Mouse (Mus musculus) forebrain, embryonic 15.5 days (tissue): Measurements from ENCODE around the gene Paqr6. TPM values are rescaled to one million over a fixed set of nuclear protein-coding genes. Genes with fewer than 3 reads are reported as not detected.

ENCODE experiments used
- ATAC-seq: fragments of 200-750 bp; cut with Nextera tagmentation; replicated peaks from 2 replicates; pipeline ENCODE4 v1.8.0; 2017; ENCODE audit warnings: mild to moderate bottlenecking, moderate TSS enrichment, moderate library complexity
- H3K27ac ChIP-seq: fragments of 300-500 bp; sonication (generic); replicated peaks from 2 replicates; pipeline ENCODE4 v1.5.1; 2015; ENCODE audit warnings: mild to moderate bottlenecking, inconsistent platforms
- H3K27me3 ChIP-seq: fragments of 300-500 bp; sonication (generic); 2 replicates; pipeline ENCODE4 v1.6.1; 2015; ENCODE audit warnings: inconsistent platforms
- H3K36me3 ChIP-seq: fragments of 300-500 bp; sonication (generic); 2 replicates; pipeline ENCODE4 v1.6.1; 2015; ENCODE audit warnings: mild to moderate bottlenecking, inconsistent platforms
- H3K4me1 ChIP-seq: fragments of 300-500 bp; sonication (generic); 2 replicates; pipeline ENCODE4 v1.6.1; 2015; ENCODE audit warnings: inconsistent platforms
- H3K4me2 ChIP-seq: fragments of 300-500 bp; sonication (generic); replicated peaks from 2 replicates; pipeline ENCODE4 v1.6.1; 2015; ENCODE audit warnings: mild to moderate bottlenecking, inconsistent platforms
- H3K4me3 ChIP-seq: fragments of 300-500 bp; sonication (generic); 2 replicates; pipeline ENCODE4 v1.5.1; 2015; ENCODE audit warnings: mild to moderate bottlenecking, inconsistent platforms
- H3K9ac ChIP-seq: fragments of 300-500 bp; sonication (generic); replicated peaks from 2 replicates; pipeline ENCODE4 v1.6.1; 2015; ENCODE audit warnings: mild to moderate bottlenecking, inconsistent platforms
- H3K9me3 ChIP-seq: fragments of 300-500 bp; sonication (generic); 2 replicates; pipeline ENCODE4 v1.6.1; 2016; ENCODE audit warnings: inconsistent platforms
- WGBS: fragments of 180-500 bp; shearing (Covaris S2); methylation state at CpG from one replicate; pipeline ENCODE4 v1.1.7; 2015; ENCODE audit warnings: mixed read lengths; 5-methylcytosine and 5-hydroxymethylcytosine counted together
- polyA plus RNA-seq: library from polyadenylated mRNA; unstranded; fragments of >200 nt; fragmentation: Nextera tagmentation; extraction: Ambion mirVana; gene quantifications from 2 replicates; pipeline ENCODE4 v1.2.1, GENCODE M21; 2015

The Paqr6 gene
- 0.94 and 1.0 TPM in 2 replicates for polyA plus RNA-seq

- 0 out of 2 replicates have a peak within 1 kb of the TSS, but pooled peaks have one; percentile 12 for H3K4me2 ChIP-seq
- WGBS, result 2% methylated on average over 16 of the region's 16 CpGs
Observed at GRCm38 (mm10) chr3:88364337-88364736, at the start of gene Paqr6. Gene Paqr6, plus strand, starts transcription at chr3:88364584.

GRCm38 (mm10) chr3:88324951-88325405 is 39.4 kb upstream of the Paqr6 start, which contains the start of gene Glmp:
Gene Glmp, plus strand, starts transcription at chr3:88325023.
- Histone ChIP-seq H3K27me3 (no peaks in the 10 kb centered on the region), H3K36me3 (peaks cover 46% of the 10 kb centered on the region), H3K4me1 (peaks cover 14% of the 10 kb centered on the region), H3K9me3 (no peaks in the 10 kb centered on the region), H3K4me3 (peak within 1 kb of the TSS; percentile 52), H3K4me2 (peak within 1 kb of the TSS; percentile 70), H3K9ac (peak within 1 kb of the TSS; percentile 68), H3K27ac (no peak within 1 kb of the TSS)
- ATAC-seq, result peak; percentile 76
- WGBS, result 2% methylated on average over 10 of the region's 10 CpGs

More at GRCm38 (mm10) chr3:88364337-88364736, at the start of gene Paqr6:
- H3K27me3 ChIP-seq, result peaks cover 9% of the 10 kb centered on the region; the same call in 1 of the 2 replicates
- H3K9ac ChIP-seq, result no peak within 1 kb of the TSS
- H3K4me3 ChIP-seq, result no peak within 1 kb of the TSS
- H3K4me1 ChIP-seq, result no peaks in the 10 kb centered on the region
- no peak within 1 kb of the TSS for H3K27ac ChIP-seq
- no peak for ATAC-seq
- no peaks in the 10 kb centered on the region for H3K9me3 ChIP-seq
- H3K36me3 ChIP-seq, result peaks cover 30% of the 10 kb centered on the region

GRCm38 (mm10) chr3:88328956-88329355 is 35.4 kb upstream of the Paqr6 start:
- no peaks in the 10 kb centered on the region for H3K27me3 ChIP-seq
- no peaks in the 10 kb centered on the region for H3K9me3 ChIP-seq
- 81% methylated on average over 5 of the region's 5 CpGs for WGBS
- H3K36me3 ChIP-seq, result peaks cover 6% of the 10 kb centered on the region; the same call in 1 of the 2 replicates
- no peak for ATAC-seq
- no peak overlapping the region for H3K4me3 ChIP-seq
- peaks cover 14% of the 10 kb centered on the region for H3K4me1 ChIP-seq
- H3K4me2 ChIP-seq, result no peak overlapping the region
- H3K27ac ChIP-seq, result no peak overlapping the region
- H3K9ac ChIP-seq, result no peak overlapping the region

GRCm38 (mm10) chr3:88331282-88331681 is 33.1 kb upstream of the Paqr6 start:
- Histone ChIP-seq H3K9me3 (no peaks in the 10 kb centered on the region), H3K9ac (no peak overlapping the region), H3K27me3 (no peaks in the 10 kb centered on the region), H3K4me1 (peaks cover 8% of the 10 kb centered on the region), H3K27ac (no peak overlapping the region), H3K4me2 (no peak overlapping the region), H3K36me3 (peaks cover 6% of the 10 kb centered on the region; the same call in 1 of the 2 replicates), H3K4me3 (no peak overlapping the region)
- ATAC-seq, result no peak
- WGBS, result 16% methylated on average over 2 of the region's 2 CpGs

GRCm38 (mm10) chr3:88334029-88334658 is 30.2 kb upstream of the Paqr6 start:
- peaks cover 20% of the 10 kb centered on the region for H3K4me1 ChIP-seq
- WGBS, result 63% methylated on average over 12 of the region's 12 CpGs
- H3K9ac ChIP-seq, result no peak overlapping the region
- no peak overlapping the region for H3K4me3 ChIP-seq
- H3K27ac ChIP-seq, result no peak overlapping the region
- H3K27me3 ChIP-seq, result no peaks in the 10 kb centered on the region
- ATAC-seq, result no peak
- no peaks in the 10 kb centered on the region for H3K36me3 ChIP-seq
- no peak overlapping the region for H3K4me2 ChIP-seq
- H3K9me3 ChIP-seq, result no peaks in the 10 kb centered on the region

- peak overlapping the region; percentile 66 for H3K9ac ChIP-seq
- WGBS, result 38% methylated on average over 3 of the region's 3 CpGs
- peaks cover 20% of the 10 kb centered on the region for H3K4me1 ChIP-seq
- H3K4me3 ChIP-seq, result peak overlapping the region; percentile 71
- H3K4me2 ChIP-seq, result peak overlapping the region; percentile 72
- H3K27me3 ChIP-seq, result no peaks in the 10 kb centered on the region
- H3K27ac ChIP-seq, result no peak overlapping the region
- ATAC-seq, result no peak
- no peaks in the 10 kb centered on the region for H3K36me3 ChIP-seq
- no peaks in the 10 kb centered on the region for H3K9me3 ChIP-seq
Observed at GRCm38 (mm10) chr3:88334902-88335435, 29.4 kb upstream of the Paqr6 start.

- Histone ChIP-seq H3K4me1 (peaks cover 20% of the 10 kb centered on the region), H3K27ac (peak overlapping the region; percentile 95), H3K4me3 (peak overlapping the region; percentile 71), H3K4me2 (peak overlapping the region; percentile 72), H3K27me3 (no peaks in the 10 kb centered on the region), H3K9ac (peak overlapping the region; percentile 66), H3K36me3 (0 out of 2 replicates have a peak, but pooled peaks cover under 1% of the 10 kb centered on the region), H3K9me3 (no peaks in the 10 kb centered on the region)
- WGBS, result under 1% methylated on average over 27 of the region's 27 CpGs
- ATAC-seq, result peak; percentile 57
Observed at GRCm38 (mm10) chr3:88335436-88336053, 28.8 kb upstream of the Paqr6 start.

- Histone ChIP-seq H3K27ac (peak within 1 kb of the TSS; percentile 95), H3K4me3 (peak within 1 kb of the TSS; percentile 71), H3K4me2 (peak within 1 kb of the TSS; percentile 72), H3K9me3 (no peaks in the 10 kb centered on the region), H3K27me3 (no peaks in the 10 kb centered on the region), H3K36me3 (0 out of 2 replicates have a peak, but pooled peaks cover 4% of the 10 kb centered on the region), H3K4me1 (peaks cover 20% of the 10 kb centered on the region), H3K9ac (peak within 1 kb of the TSS; percentile 91)
- 2% methylated on average over 60 of the region's 66 CpGs for WGBS
- ATAC-seq, result peak; percentile 97
Observed at GRCm38 (mm10) chr3:88336058-88337013, 28.0 kb upstream of the Paqr6 start, which contains the start of the genes Tmem79 and Smg5. Gene Tmem79, minus strand, starts transcription at chr3:88336148. Gene Smg5, plus strand, starts transcription at chr3:88336260.

- no peak for ATAC-seq
- Histone ChIP-seq H3K27ac (no peak overlapping the region), H3K27me3 (no peaks in the 10 kb centered on the region), H3K4me2 (peak overlapping the region; percentile 69; the same call in 1 of the 2 replicates), H3K9ac (no peak overlapping the region), H3K9me3 (no peaks in the 10 kb centered on the region), H3K36me3 (peaks cover 12% of the 10 kb centered on the region), H3K4me3 (peak overlapping the region; percentile 71; the same call in 1 of the 2 replicates), H3K4me1 (peaks cover 20% of the 10 kb centered on the region)
- 91% methylated on average over 11 of the region's 11 CpGs for WGBS
Observed at GRCm38 (mm10) chr3:88337367-88338020, 26.9 kb upstream of the Paqr6 start.

GRCm38 (mm10) chr3:88338316-88338715 is 26.1 kb upstream of the Paqr6 start:
- Histone ChIP-seq H3K9me3 (no peaks in the 10 kb centered on the region), H3K9ac (no peak overlapping the region), H3K4me3 (no peak overlapping the region), H3K27ac (no peak overlapping the region), H3K36me3 (peaks cover 21% of the 10 kb centered on the region), H3K4me2 (no peak overlapping the region), H3K4me1 (peaks cover 20% of the 10 kb centered on the region), H3K27me3 (no peaks in the 10 kb centered on the region)
- 95% methylated on average over 7 of the region's 7 CpGs for WGBS
- no peak for ATAC-seq

GRCm38 (mm10) chr3:88339006-88339405 is 25.4 kb upstream of the Paqr6 start:
- Histone ChIP-seq H3K9ac (no peak overlapping the region), H3K27me3 (no peaks in the 10 kb centered on the region), H3K27ac (no peak overlapping the region), H3K4me3 (no peak overlapping the region), H3K36me3 (peaks cover 28% of the 10 kb centered on the region), H3K4me1 (peaks cover 20% of the 10 kb centered on the region), H3K4me2 (no peak overlapping the region), H3K9me3 (no peaks in the 10 kb centered on the region)
- 78% methylated on average over 3 of the region's 3 CpGs for WGBS
- no peak for ATAC-seq
